Mouse (Mus musculus): ENCODE measurements around the gene Soat2. TPM values are rescaled to one million over a fixed set of nuclear protein-coding genes. Genes with fewer than 3 reads are reported as not detected.

Soat2 gene
- polyA plus RNA-seq, 1 experiment = 5.9 TPM

DNA sequence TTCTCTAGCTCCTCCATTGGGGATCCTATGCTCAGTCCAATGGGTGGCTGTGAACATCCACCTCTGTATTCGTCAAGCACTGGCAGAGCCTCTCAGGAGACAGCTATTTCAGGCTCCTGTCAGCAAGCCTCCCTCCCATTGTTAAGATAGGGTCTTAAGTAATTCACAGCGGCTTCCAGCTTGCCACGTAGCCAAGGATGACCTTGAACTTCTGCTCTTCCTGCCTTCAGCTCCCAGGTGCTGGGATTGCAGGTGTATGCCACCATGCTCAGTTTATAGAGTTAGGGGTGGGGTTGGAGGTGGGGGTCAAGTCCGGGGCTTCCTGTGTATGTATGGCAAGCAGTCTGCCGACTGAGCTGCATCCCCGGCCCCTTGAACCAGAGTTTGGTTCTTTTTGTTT, 61.6 kb downstream of the Soat2 start:
- no peak for TF ChIP-seq GATA1 (IDR thresholded peaks at IDR 0.05; ENCODE audit: low read length)

Other genes starting within 250 kb of the Soat2 start
- not detected in 2 replicates for gene Krt4, start 225.8 kb upstream of the Soat2 start, polyA plus RNA-seq (2012)
- gene Krt79, start 210.2 kb upstream of the Soat2 start, polyA plus RNA-seq (2012) = not detected in 2 replicates
- gene Krt78, start 196.2 kb upstream of the Soat2 start, polyA plus RNA-seq (2012) = not detected in 2 replicates
- not detected in 2 replicates for gene Krt8, start 146.0 kb upstream of the Soat2 start, polyA plus RNA-seq (2012)
- not detected in 2 replicates for gene Krt18, start 122.3 kb upstream of the Soat2 start, polyA plus RNA-seq (2012)
- gene Eif4b, start 76.8 kb upstream of the Soat2 start, polyA plus RNA-seq (2012) = 375 and 424 TPM in 2 replicates
- gene Tns2, start 50.1 kb upstream of the Soat2 start, polyA plus RNA-seq (2012) = 0.27 and 0.48 TPM in 2 replicates
- gene Spryd3, start 14.3 kb upstream of the Soat2 start, polyA plus RNA-seq (2012) = 17.4 and 17.7 TPM in 2 replicates
- gene Igfbp6, start 6.2 kb upstream of the Soat2 start, polyA plus RNA-seq (2012) = 0.16 and 0.45 TPM in 2 replicates
- gene Zfp740, start 52.7 kb downstream of the Soat2 start, polyA plus RNA-seq (2012) = 14.6 and 16.0 TPM in 2 replicates
- 8.9 and 9.5 TPM in 2 replicates for gene Csad, start 54.2 kb downstream of the Soat2 start, polyA plus RNA-seq (2012)
- gene Itgb7, start 81.4 kb downstream of the Soat2 start, polyA plus RNA-seq (2012) = 29.3 and 36.6 TPM in 2 replicates
- 2.6 and 2.9 TPM in 2 replicates for gene Rarg, start 107.0 kb downstream of the Soat2 start, polyA plus RNA-seq (2012)
- not detected in 2 replicates for gene Gm9918, start 120.0 kb downstream of the Soat2 start, polyA plus RNA-seq (2012)
- 74.7 and 76.7 TPM in 2 replicates for gene Mfsd5, start 128.9 kb downstream of the Soat2 start, polyA plus RNA-seq (2012)
- 38.5 and 42.8 TPM in 2 replicates for gene Espl1, start 145.7 kb downstream of the Soat2 start, polyA plus RNA-seq (2012)
- gene Pfdn5, start 175.6 kb downstream of the Soat2 start, polyA plus RNA-seq (2012) = 9.9 and 26.7 TPM in 2 replicates
- gene Myg1, start 181.2 kb downstream of the Soat2 start, polyA plus RNA-seq (2012) = 74.6 and 92.3 TPM in 2 replicates
- 194 and 207 TPM in 2 replicates for gene Aaas, start 200.2 kb downstream of the Soat2 start, polyA plus RNA-seq (2012)
- gene Sp7, start 216.7 kb downstream of the Soat2 start, polyA plus RNA-seq (2012) = not detected in 2 replicates

Data from G1E-ER4 (cell line).